Mouse (Mus musculus) G1E (cell line): Measurements from ENCODE around the gene Nf2.

ENCODE experiments used
- CTCF ChIP-seq: IDR thresholded peaks from 2 replicates; pipeline ENCODE4 v1.5.1; 2012; ENCODE audit warnings: low read depth, low read length, inconsistent platforms, mixed read lengths
- GATA1 ChIP-seq: IDR thresholded peaks from 2 replicates; pipeline ENCODE4 v1.6.1; 2012; ENCODE audit warnings: borderline replicate concordance, low read length, inconsistent platforms, mixed read lengths
- POLR2AphosphoS5 ChIP-seq: IDR thresholded peaks from 2 replicates; pipeline ENCODE4 v1.6.1; 2012; ENCODE audit warnings: low read depth, low read length, inconsistent platforms; ENCODE audit not compliant: insufficient replicate concordance
- TAL1 ChIP-seq: conservative IDR thresholded peaks from 2 replicates; pipeline ENCODE4 v1.6.1; 2012; ENCODE audit warnings: low read depth, low read length, inconsistent platforms, mixed read lengths

GRCm38 (mm10) chr11:4827340-4827739 is 22.0 kb downstream of the Nf2 start:
- no peak for TF ChIP-seq POLR2AphosphoS5
- no peak for TF ChIP-seq CTCF
- no peak for TF ChIP-seq TAL1
- no peak for TF ChIP-seq GATA1
